Mouse (Mus musculus): Measurements from ENCODE around the gene Ppp2r3a.
A peak's percentile ranks its signal among the peaks of the same experiment; 100 is the strongest.

Ppp2r3a gene

GRCm38 (mm10) chr9:101152872-101153271 is 98.7 kb downstream of the Ppp2r3a start:
- no peak for DNase-seq (ENCODE audit: low spot score)

DNA sequence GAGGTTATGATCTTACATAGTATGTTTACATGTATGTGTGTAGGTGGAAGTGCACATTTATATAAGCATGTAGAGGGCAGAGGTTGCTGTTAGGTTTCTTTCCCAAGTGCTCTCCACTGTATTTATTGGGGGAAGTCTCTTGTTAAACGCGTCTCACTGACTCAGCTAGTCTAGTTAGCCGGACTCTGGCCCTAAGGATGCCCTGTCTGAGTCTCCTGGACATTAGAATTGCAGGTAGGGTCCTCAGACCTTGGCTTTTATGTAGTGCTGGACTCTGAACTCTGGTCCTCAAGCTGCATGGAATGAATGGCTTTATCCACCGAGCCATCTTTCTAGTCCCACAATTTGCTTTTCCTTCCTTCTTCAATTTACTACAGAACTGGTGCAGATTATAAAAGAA is 108.0 kb downstream of the Ppp2r3a start:
- DNase-seq (ENCODE audit: low spot score), result peak; percentile 15

DNA sequence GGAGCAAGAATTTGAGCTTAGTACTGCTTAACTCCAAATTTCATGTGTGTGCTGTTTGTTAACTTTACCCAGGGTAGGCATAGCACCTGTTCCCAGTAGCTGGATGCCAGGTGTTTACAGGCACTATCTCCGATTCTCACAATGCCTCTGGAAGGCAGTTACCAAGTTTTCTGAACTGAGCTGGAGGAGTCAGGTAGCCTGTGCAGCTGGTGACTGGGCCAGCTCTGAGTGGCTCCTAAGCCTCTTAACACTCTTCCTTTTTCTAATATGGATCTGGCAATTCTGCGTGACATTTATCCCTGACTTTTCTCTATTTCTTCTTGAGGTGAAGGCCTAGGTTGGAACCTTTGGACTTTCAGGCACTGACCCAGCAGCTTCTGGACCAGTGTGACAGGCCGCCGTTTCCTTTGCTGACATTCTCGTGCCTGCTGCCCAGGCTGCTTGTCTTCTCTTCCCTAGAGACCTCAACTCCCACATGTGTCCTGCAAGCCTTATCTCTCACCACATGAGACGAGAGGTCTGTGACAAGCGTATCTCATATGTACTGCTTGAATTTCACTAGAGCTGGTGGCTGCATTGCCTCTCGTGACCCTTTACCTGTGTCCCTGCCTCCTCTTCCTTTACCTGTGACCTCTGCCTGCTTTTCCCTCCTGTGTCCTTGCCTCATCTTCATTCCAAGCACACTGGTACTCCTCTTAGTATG is 137.3 kb downstream of the Ppp2r3a start:
- no peak for DNase-seq (ENCODE audit: low spot score)

DNA sequence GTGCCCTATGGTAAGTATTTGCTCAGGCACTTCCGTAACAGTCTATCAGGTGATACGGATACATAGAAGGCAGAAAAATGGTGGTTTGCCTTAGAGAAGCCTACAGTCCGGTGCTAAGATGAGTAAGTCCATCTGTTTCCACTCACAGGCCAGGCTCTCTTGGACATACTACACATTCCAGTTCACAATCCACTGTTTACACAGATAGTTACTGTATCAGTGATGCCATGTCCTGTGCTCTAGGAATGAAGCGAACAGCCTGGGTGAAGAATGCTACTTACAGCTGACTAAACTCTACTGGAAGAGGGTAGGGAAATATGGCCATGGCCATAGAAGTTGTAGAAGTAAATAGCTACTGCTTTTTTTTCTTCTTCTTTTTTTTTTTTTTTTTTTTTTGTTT is 138.3 kb downstream of the Ppp2r3a start:
- peak; percentile 19 for DNase-seq (ENCODE audit: low spot score)

DNA sequence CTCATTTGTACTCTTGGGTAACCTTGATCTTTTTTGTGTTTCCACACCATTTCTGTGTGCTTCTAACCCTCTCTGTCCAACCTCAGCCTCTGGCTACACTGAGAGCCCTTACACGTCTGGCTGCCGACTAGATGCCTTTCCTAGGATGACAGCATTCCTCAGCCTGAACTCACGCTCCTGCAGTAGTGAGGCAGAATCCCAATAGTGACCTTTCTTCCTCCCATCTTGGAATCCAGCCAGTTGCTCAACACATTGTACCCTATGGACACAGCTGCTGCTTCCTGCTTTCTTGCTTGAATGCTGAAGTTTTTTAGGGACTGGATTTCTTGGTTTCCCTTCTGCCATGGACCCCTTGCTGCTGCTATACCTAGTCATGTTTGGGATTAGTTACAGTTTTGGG is 141.6 kb downstream of the Ppp2r3a start:
- peak; percentile 62 for DNase-seq (ENCODE audit: low spot score)

DNA sequence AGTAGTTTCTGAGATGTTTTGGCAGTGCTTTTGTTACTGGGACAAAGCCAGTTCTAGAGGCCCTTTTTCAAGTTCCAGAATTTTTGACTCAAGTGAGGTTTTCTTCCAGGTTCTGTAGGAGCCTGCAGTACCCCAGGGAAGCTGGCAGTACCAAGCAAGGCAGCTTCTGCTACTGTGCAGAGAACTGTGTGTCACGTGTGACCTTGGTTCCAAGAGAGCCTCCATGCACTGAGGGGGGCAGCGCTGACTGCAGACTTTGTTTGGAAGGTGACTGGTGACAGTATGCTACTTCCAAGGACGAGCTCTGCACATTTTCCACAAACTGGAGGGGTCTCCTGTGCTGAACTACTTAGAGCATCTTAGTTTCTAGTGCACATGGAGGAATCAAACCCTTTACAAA is 144.2 kb downstream of the Ppp2r3a start:
- no peak for DNase-seq (ENCODE audit: low spot score)

DNA sequence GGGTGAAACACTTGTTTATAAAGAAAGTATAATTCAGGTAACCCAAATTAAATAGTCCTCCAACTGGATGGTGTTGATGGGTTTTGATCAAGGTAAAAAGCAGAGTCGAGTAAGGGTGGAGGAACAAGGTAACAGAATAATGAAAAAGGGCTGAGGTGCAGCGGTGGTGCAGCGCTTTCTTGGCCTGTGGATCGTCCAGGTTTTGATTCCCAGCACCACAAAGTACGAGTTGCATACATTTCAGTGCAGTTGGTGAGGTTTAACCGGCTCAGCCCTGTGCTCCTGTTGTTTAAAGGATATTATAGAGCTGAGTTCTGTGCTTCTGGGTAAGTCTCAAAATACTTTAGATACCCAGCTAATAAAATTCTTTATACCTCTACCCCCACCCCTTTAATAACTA is 145.9 kb downstream of the Ppp2r3a start:
- DNase-seq (ENCODE audit: low spot score), result no peak

GRCm38 (mm10) chr9:101104931-101105330 is 146.7 kb downstream of the Ppp2r3a start:
- no peak for DNase-seq (ENCODE audit: low spot score)

DNA sequence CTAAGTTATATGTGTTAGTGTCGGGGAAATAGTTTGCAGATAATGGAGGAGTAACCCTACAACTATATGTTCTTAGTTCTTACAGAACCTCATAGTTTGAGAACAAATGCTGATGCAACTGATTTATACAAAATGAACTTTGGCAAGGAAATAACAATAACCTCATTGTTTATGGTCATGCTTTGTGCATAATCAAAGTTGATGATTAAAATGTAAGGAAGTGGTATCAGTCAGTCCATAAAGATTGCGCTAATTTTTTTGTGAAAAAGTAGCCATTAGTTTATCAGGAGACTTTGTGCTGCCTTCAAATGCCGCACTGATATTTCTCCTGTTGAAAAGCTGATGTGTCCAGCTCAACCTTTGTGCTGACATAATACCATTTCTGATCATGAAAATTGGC is 149.3 kb downstream of the Ppp2r3a start:
- DNase-seq (ENCODE audit: low spot score), result no peak

- no peak for DNase-seq (ENCODE audit: low spot score)
Observed at GRCm38 (mm10) chr9:101101547-101101946, 150.0 kb downstream of the Ppp2r3a start.

- DNase-seq (ENCODE audit: low spot score), result no peak
Observed at GRCm38 (mm10) chr9:101100163-101100562, 151.4 kb downstream of the Ppp2r3a start.

- DNase-seq (ENCODE audit: low spot score), result no peak
Observed at GRCm38 (mm10) chr9:101099445-101099844, 152.2 kb downstream of the Ppp2r3a start.

- DNase-seq (ENCODE audit: low spot score), result no peak
Observed at GRCm38 (mm10) chr9:101097542-101097941, 154.1 kb downstream of the Ppp2r3a start.

DNA sequence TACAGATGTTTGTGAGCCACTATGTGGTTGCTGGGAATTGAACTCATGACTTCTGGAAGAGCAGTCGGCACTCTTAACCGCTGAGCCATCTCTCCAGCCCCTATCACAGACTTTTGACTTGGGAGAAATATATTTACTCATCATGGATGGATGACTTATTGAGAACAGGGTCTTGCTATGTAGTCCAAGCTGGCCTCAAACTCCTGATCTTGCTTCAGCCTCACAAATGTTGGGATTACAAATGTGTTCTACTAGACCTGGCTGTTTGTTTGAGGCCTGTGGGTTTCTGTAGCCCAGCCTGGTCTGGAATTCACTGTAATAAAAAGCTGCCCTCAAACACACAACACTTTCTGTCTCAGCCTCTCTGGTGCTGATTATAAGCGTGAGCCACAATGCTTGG is 155.1 kb downstream of the Ppp2r3a start:
- DNase-seq (ENCODE audit: low spot score), result no peak

DNA sequence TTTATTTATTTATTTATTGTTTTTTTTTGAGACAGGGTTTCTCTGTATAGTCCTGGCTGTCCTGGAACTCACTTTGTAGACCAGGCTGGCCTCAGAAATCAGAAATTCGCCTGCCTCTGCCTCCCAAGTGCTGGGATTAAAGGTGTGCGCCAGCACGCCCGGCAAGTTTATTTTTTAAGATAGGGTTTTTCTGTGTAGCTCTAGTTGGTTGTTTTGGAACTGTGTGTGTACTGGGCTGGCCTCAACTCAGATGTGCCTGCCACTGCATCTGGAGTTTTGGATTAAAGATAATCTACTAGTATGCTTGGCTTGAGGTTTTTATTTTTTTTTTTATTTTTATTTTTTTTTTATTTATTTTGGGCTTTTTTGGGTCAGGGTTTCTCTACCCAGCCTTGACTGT is 156.2 kb downstream of the Ppp2r3a start:
- DNase-seq (ENCODE audit: low spot score), result no peak

- no peak for DNase-seq (ENCODE audit: low spot score)
Observed at GRCm38 (mm10) chr9:101083728-101084127, 167.9 kb downstream of the Ppp2r3a start.

- DNase-seq (ENCODE audit: low spot score), result no peak
Observed at GRCm38 (mm10) chr9:101080046-101080685, 171.4 kb downstream of the Ppp2r3a start.

- no peak for DNase-seq (ENCODE audit: low spot score)
Observed at GRCm38 (mm10) chr9:101078579-101078978, 173.0 kb downstream of the Ppp2r3a start.

DNA sequence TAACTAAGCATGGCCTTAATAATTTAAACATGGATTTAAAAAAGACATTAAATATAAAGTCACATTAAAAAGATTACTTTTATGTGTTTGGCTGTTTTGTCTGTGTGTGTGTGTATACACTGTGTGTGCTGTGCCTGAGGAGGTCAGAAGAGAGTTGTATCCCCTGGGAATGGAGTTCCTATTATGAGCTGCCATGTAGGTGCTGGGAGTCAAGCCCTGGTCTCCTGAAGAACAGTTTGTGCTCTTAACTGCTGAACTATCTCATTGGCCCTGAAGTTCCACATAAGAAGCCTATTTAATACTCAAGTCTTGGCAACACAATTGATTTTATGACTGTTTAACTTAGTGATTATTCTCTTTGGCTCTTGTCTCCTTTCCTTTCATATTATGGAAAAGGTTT is 174.1 kb downstream of the Ppp2r3a start:
- DNase-seq (ENCODE audit: low spot score), result no peak

DNA sequence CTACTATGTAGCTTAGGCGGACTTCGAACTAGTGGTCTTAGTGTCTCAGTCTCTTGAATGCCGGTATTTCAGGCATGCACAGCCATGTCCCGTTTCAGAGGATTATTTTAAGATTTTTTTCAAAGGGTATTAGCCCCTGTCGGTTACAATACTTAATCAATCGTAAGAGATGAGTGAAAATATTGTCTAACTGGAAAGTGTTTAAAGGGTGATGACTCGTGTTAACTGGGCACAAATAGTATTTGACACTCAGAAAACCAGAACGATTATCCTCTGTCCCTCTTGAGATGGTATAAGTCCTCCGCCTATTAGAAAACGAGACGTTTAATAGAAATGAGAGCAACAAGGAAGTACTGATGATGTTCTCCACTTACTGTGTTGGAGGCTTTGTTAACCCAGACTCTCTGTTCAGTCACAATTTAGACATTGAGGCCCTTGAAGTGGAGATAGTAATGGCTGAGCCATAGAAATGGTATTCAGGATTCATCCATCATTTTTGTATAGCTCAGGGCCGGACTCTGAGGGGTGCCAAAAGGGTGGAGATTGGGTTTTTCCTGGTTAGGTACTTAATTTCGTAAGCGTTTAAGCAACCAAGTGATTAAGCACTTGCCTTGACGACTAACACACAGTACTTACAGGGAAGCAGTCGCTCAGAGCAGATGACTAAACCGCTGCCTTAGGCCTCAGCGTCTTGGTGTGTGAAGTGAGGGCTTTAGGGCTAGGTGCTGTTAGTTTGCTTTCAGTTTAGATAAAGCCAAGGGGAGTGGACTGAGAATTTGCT is 175.3 kb downstream of the Ppp2r3a start:
- DNase-seq (ENCODE audit: low spot score), result peak; percentile 33

GRCm38 (mm10) chr9:101075694-101076093 is 175.9 kb downstream of the Ppp2r3a start:
- no peak for DNase-seq (ENCODE audit: low spot score)

- peak; percentile 48 for DNase-seq (ENCODE audit: low spot score)
Observed at GRCm38 (mm10) chr9:101075091-101075581, 176.5 kb downstream of the Ppp2r3a start.

Data from yolk sac, embryonic 10.5 days (tissue).